8 mouse cellular contexts compared by ENCODE assay signal in genomic region chr7:144217192-144217591, GRCm38 (mm10).
A peak's percentile ranks its signal among the peaks of the same experiment; 100 is the strongest.
DNase-seq lines count a peak whose midpoint lies in the region; ATAC-seq and TF ChIP-seq lines count a peak whose summit lies in the region.
"Had no signal": no experiment of that assay in that cellular context is flagged by ENCODE, and none has a peak within 500 bp of the region (broad histone marks: within the 10 kb centered on the region; RNA-seq: fewer than 3 reads in every experiment).

No protein-coding gene starts in this region.

- H3K4me1 ChIP-seq in kidney, embryonic 16.5 days (ENCODE audit: insufficient read depth, low read length) = 0 out of 2 replicates have a peak, but pooled peaks cover 3% of the 10 kb centered on the region
- H3K4me1 ChIP-seq: limb, embryonic 13.5 days had no signal

- ATAC-seq in Patski = no peak
- ATAC-seq in kidney, embryonic 16.5 days (ENCODE audit: low FRiP score, low TSS enrichment) = 0 out of 2 replicates have a peak, but pooled peaks have one; percentile 27

- H3K4me2 ChIP-seq in kidney, embryonic 16.5 days (replicated peaks; ENCODE audit: low read depth, low read length) = no peak overlapping the region
- H3K4me2 ChIP-seq: limb, embryonic 13.5 days had no signal

- H3K4me3 ChIP-seq in kidney, embryonic 16.5 days (ENCODE audit: low read length) = no peak overlapping the region
- H3K4me3 ChIP-seq: limb, embryonic 13.5 days had no signal

- no peaks in the 10 kb centered on the region; the same call in 1 of the 2 replicates for H3K9me3 ChIP-seq in kidney, embryonic 16.5 days (ENCODE audit: low read length)
- H3K9me3 ChIP-seq: limb, embryonic 13.5 days had no signal

- in situ Hi-C loops in Patski (cut with MboI; ENCODE audit: low pct_unique_long_range_greater_than_20kb) = loop anchor here (5.0 kb wide), 1 partner anchor 210 kb away; no protein-coding TSS in a partner anchor

- H3K36me3 ChIP-seq in kidney, embryonic 16.5 days (ENCODE audit: insufficient read depth, low read length) = no peaks in the 10 kb centered on the region
- H3K36me3 ChIP-seq: limb, embryonic 13.5 days had no signal

- 3% methylated on average over 3 of the region's 3 CpGs for WGBS in kidney, embryonic 16.5 days

- H3K9ac ChIP-seq in kidney, embryonic 16.5 days (replicated peaks; ENCODE audit: low read length) = no peak overlapping the region
- H3K9ac ChIP-seq: limb, embryonic 13.5 days had no signal

- CTCF ChIA-PET in Patski (lab: Charles Lee) = interaction anchor here (0.7 to 2.1 kb wide), 8 partner anchors 10 to 277 kb away, joined by 3 to 10 read pairs (median 3); no protein-coding TSS in a partner anchor

- no peaks in the 10 kb centered on the region for H3K27me3 ChIP-seq in Patski
- no peaks in the 10 kb centered on the region for H3K27me3 ChIP-seq in kidney, embryonic 16.5 days (ENCODE audit: insufficient read depth, low read length)
- H3K27me3 ChIP-seq: limb, embryonic 13.5 days had no signal

- peak; percentile 22 for DNase-seq in CD4-positive helper T cell, adult 2 months (ENCODE audit: low read depth, low spot score)
- no peak for DNase-seq in Patski (ENCODE audit: low read depth, low spot score)
- peak; percentile 88 to 90 for DNase-seq in cerebellum, postnatal 14 days
- peak; percentile 59 for DNase-seq in gastrocnemius, adult 18-20 months (ENCODE audit: low spot score)
- peak; percentile 74 for DNase-seq in lung, postnatal 10 days
- DNase-seq in right cerebral cortex, adult 2 months (ENCODE audit: low spot score in 2 of 2) = peak; percentile 85 to 86

- peak; percentile 96 for TF ChIP-seq CTCF in Patski (IDR thresholded peaks at IDR 0.05)

- no peak overlapping the region for H3K27ac ChIP-seq in kidney, embryonic 16.5 days (ENCODE audit: low read length)
- H3K27ac ChIP-seq: limb, embryonic 13.5 days had no signal

- POLR2A ChIA-PET in Patski (lab: Charles Lee) = no interaction called here
